Mouse (Mus musculus): ENCODE measurements around the gene Timm13. TPM values are rescaled to one million over a fixed set of nuclear protein-coding genes. Genes with fewer than 3 reads are reported as not detected.

Gene Timm13
- total RNA-seq, 2 experiments from 2014 or later, result 158 to 161 TPM

Other genes with a start within 250 kb of the Timm13 start
- gene Btbd2, start 243.9 kb downstream of the Timm13 start, total RNA-seq (2021), result 10 to 100 TPM; 89.6 to 91.0 TPM
- 10 to 100 TPM; 46.1 to 47.1 TPM for gene Mknk2, start 222.9 kb downstream of the Timm13 start, total RNA-seq (2021)
- 10 to 100 TPM; 21.8 to 24.7 TPM for gene Mob3a, start 199.0 kb downstream of the Timm13 start, total RNA-seq (2021)
- gene Izumo4, start 198.8 kb downstream of the Timm13 start, total RNA-seq (2021), result 10 to 100 TPM; 56.3 to 63.5 TPM
- 100 to 1,000 TPM; 146 to 151 TPM for gene Ap3d1, start 158.7 kb downstream of the Timm13 start, total RNA-seq (2021)
- 10 to 100 TPM; 59.1 to 60.1 TPM for gene Dot1l, start 145.8 kb downstream of the Timm13 start, total RNA-seq (2021)
- gene Sf3a2, start 102.8 kb downstream of the Timm13 start, total RNA-seq (2021), result 10 to 100 TPM; 39.7 to 43.1 TPM
- gene Plekhj1, start 102.3 kb downstream of the Timm13 start, total RNA-seq (2021), result 10 to 100 TPM; 57.0 to 62.1 TPM
- gene Amh, start 95.7 kb downstream of the Timm13 start, total RNA-seq (2021), result 1 to 10 TPM; 1.7 to 2.0 TPM
- gene Jsrp1, start 87.5 kb downstream of the Timm13 start, total RNA-seq (2021), result 1 to 10 TPM; 1.6 to 2.0 TPM
- 100 to 1,000 TPM; 414 to 433 TPM for gene Oaz1, start 74.3 kb downstream of the Timm13 start, total RNA-seq (2021)
- gene Lingo3, start 56.9 kb downstream of the Timm13 start, total RNA-seq (2021), result 10 to 100 TPM; 25.4 to 30.9 TPM
- gene Lsm7, start 45.8 kb downstream of the Timm13 start, total RNA-seq (2021), result 10 to 100 TPM; 51.1 to 57.3 TPM
- 10 to 100 TPM; 81.5 to 90.2 TPM for gene Sppl2b, start 45.7 kb downstream of the Timm13 start, total RNA-seq (2021)
- gene Tmprss9, start 29.1 kb downstream of the Timm13 start, total RNA-seq (2021), result under 1 TPM in 1 of 2 experiments, not detected in 1; 0.13 TPM
- 10 to 100 TPM; 20.4 to 21.3 TPM for gene Lmnb2, start 17.3 kb upstream of the Timm13 start, total RNA-seq (2021)
- gene Gadd45b, start 29.1 kb upstream of the Timm13 start, total RNA-seq (2021), result 10 to 100 TPM in 1 of 2 experiments, 1 to 10 TPM in 1; 8.2 to 10.4 TPM
- gene Gng7, start 114.0 kb upstream of the Timm13 start, total RNA-seq (2021), result 100 to 1,000 TPM; 127 to 166 TPM
- gene Diras1, start 124.7 kb upstream of the Timm13 start, total RNA-seq (2021), result 100 to 1,000 TPM; 105 to 120 TPM
- 10 to 100 TPM; 65.2 to 67.8 TPM for gene Slc39a3, start 136.5 kb upstream of the Timm13 start, total RNA-seq (2021)
- 100 to 1,000 TPM; 187 to 196 TPM for gene Sgta, start 159.2 kb upstream of the Timm13 start, total RNA-seq (2021)
- 10 to 100 TPM; 53.8 to 54.9 TPM for gene Thop1, start 169.1 kb upstream of the Timm13 start, total RNA-seq (2021)
- under 1 TPM; 0.28 to 0.30 TPM for gene Creb3l3, start 197.9 kb upstream of the Timm13 start, total RNA-seq (2021)
- gene Map2k2, start 204.9 kb upstream of the Timm13 start, total RNA-seq (2021), result 100 to 1,000 TPM; 127 to 130 TPM
- 10 to 100 TPM; 38.7 to 42.6 TPM for gene Zbtb7a, start 234.3 kb upstream of the Timm13 start, total RNA-seq (2021)

Measured in left cerebral cortex, postnatal 10 days (tissue).